Mouse (Mus musculus) bone marrow, adult 2 months (tissue): ENCODE results near the gene Mtor.

Experiments used
- CTCF ChIP-seq: fragments of 200-500 bp; IDR thresholded peaks from 2 replicates; pipeline ENCODE4 v1.5.1; 2011; ENCODE audit warnings: low read length, control low read depth; ENCODE audit not compliant: control insufficient read depth, insufficient read depth
- POLR2A ChIP-seq: fragments of 200-500 bp; IDR thresholded peaks from 2 replicates; pipeline ENCODE4 v1.6.1; 2011; ENCODE audit warnings: low read depth, mild to moderate bottlenecking, control low read depth, low read length, borderline replicate concordance; ENCODE audit not compliant: control insufficient read depth

- TF ChIP-seq POLR2A: no peak
- TF ChIP-seq CTCF: no peak
These were observed 82.9 kb downstream of the Mtor start for GRCm38 (mm10) chr4:148531341-148531740.
